Mouse (Mus musculus) limb, embryonic 11.5 days (tissue): Measurements from ENCODE around the gene Olfr1313. TPM values are rescaled to one million over a fixed set of nuclear protein-coding genes. Genes with fewer than 3 reads are reported as not detected.
"Not testable (repeated sequence)": the region's sequence is repeated elsewhere in the genome, so short reads cannot be mapped to it uniquely, and the experiment has no call there.

Source experiments
- ATAC-seq: fragments of 200-750 bp; cut with Nextera tagmentation; 2 replicates; pipeline ENCODE4 v1.8.0; 2017; ENCODE audit warnings: low read depth; ENCODE audit not compliant: insufficient number of reproducible peaks, low FRiP score, low TSS enrichment
- DNase-seq: peaks from one replicate; pipeline ENCODE4 v3.0.0-alpha.2; 2015; ENCODE audit warnings: low spot score
- H3K27ac ChIP-seq: fragments of 300-500 bp; sonication (generic); replicated peaks from 2 replicates; pipeline ENCODE4 v1.5.1; 2014; ENCODE audit warnings: low read depth, mild to moderate bottlenecking, low read length
- H3K27me3 ChIP-seq: fragments of 300-500 bp; sonication (generic); 2 replicates; pipeline ENCODE4 v1.6.1; 2014; ENCODE audit warnings: mild to moderate bottlenecking, low read length, mixed read lengths; ENCODE audit not compliant: control insufficient read depth, insufficient read depth
- H3K36me3 ChIP-seq: fragments of 300-500 bp; sonication (generic); 2 replicates; pipeline ENCODE4 v1.6.1; 2014; ENCODE audit warnings: mild to moderate bottlenecking, low read length, moderate library complexity, mixed read lengths; ENCODE audit not compliant: control insufficient read depth, insufficient read depth
- H3K4me1 ChIP-seq: fragments of 300-500 bp; sonication (generic); 2 replicates; pipeline ENCODE4 v1.6.1; 2014; ENCODE audit warnings: low read length, mixed read lengths; ENCODE audit not compliant: control insufficient read depth, insufficient read depth
- H3K4me2 ChIP-seq: fragments of 300-500 bp; sonication (generic); 2 replicates; pipeline ENCODE4 v1.6.1; 2014; ENCODE audit warnings: low read depth, mild to moderate bottlenecking, moderate library complexity; ENCODE audit not compliant: severe bottlenecking
- H3K4me3 ChIP-seq: fragments of 300-500 bp; sonication (generic); 2 replicates; pipeline ENCODE4 v1.5.1; 2014; ENCODE audit warnings: low read depth, low read length
- H3K9ac ChIP-seq: fragments of 300-500 bp; sonication (generic); 2 replicates; pipeline ENCODE4 v1.6.1; 2014; ENCODE audit warnings: mild to moderate bottlenecking, low read length
- H3K9me3 ChIP-seq: fragments of 300-500 bp; sonication (generic); 2 replicates; pipeline ENCODE4 v1.6.1; 2016; ENCODE audit warnings: low read length; ENCODE audit not compliant: control insufficient read depth
- WGBS: fragments of 180-500 bp; shearing (Covaris S2); extraction: QIAGEN DNeasy Blood & Tissue Kit; methylation state at CpG from one replicate; pipeline ENCODE4 v1.1.7; 2014; 5-methylcytosine and 5-hydroxymethylcytosine counted together
- polyA plus RNA-seq: library from polyadenylated mRNA; unstranded; fragments of >200 nt; fragmentation: Nextera tagmentation; extraction: Ambion mirVana; gene quantifications from 2 replicates; pipeline ENCODE4 v1.2.1, GENCODE M21; 2014

The Olfr1313 gene
- polyA plus RNA-seq = not detected in 2 replicates

- Histone ChIP-seq H3K36me3 (no peaks in the 10 kb centered on the region), H3K9ac (no peak within 1 kb of the TSS), H3K4me3 (no peak within 1 kb of the TSS), H3K4me2 (no peak within 1 kb of the TSS), H3K9me3 (no peaks in the 10 kb centered on the region), H3K27me3 (no peaks in the 10 kb centered on the region), H3K4me1 (no peaks in the 10 kb centered on the region), H3K27ac (no peak within 1 kb of the TSS)
- DNase-seq (no peak), ATAC-seq (no peak)
Measured at GRCm38 (mm10) chr2:112077743-112078142, at the start of gene Olfr1313. Olfr1313 (minus strand) TSS chr2:112077843.

- DNase-seq (no peak), ATAC-seq (no peak)
- Histone ChIP-seq H3K36me3 (no peaks in the 10 kb centered on the region), H3K27me3 (no peaks in the 10 kb centered on the region), H3K27ac (no peak within 1 kb of the TSS), H3K4me2 (no peak within 1 kb of the TSS), H3K9ac (no peak within 1 kb of the TSS), H3K4me3 (no peak within 1 kb of the TSS), H3K4me1 (no peaks in the 10 kb centered on the region), H3K9me3 (no peaks in the 10 kb centered on the region)
- 84% methylated on average over 1 of the region's 1 CpGs for WGBS
Measured at GRCm38 (mm10) chr2:112115340-112115739, 37.7 kb upstream of the Olfr1313 start, which contains the start of gene Olfr1315-ps1. Olfr1315-ps1 (minus strand) TSS chr2:112115440.

GRCm38 (mm10) chr2:112096681-112097080 is 19.0 kb upstream of the Olfr1313 start, which contains the start of gene Olfr1314:
Olfr1314 (minus strand) TSS chr2:112096781.
- no peak within 1 kb of the TSS for H3K9ac ChIP-seq
- no peak within 1 kb of the TSS for H3K4me2 ChIP-seq
- DNase-seq = no peak
- H3K4me1 ChIP-seq = no peaks in the 10 kb centered on the region
- H3K9me3 ChIP-seq = no peaks in the 10 kb centered on the region
- no peak within 1 kb of the TSS for H3K27ac ChIP-seq
- H3K27me3 ChIP-seq = no peaks in the 10 kb centered on the region
- H3K4me3 ChIP-seq = no peak within 1 kb of the TSS
- no peaks in the 10 kb centered on the region for H3K36me3 ChIP-seq
- no peak for ATAC-seq

- H3K9ac ChIP-seq = no peak within 1 kb of the TSS
- no peaks in the 10 kb centered on the region for H3K9me3 ChIP-seq
- no peaks in the 10 kb centered on the region for H3K27me3 ChIP-seq
- H3K4me1 ChIP-seq = no peaks in the 10 kb centered on the region
- H3K4me2 ChIP-seq = no peak within 1 kb of the TSS
- no peak within 1 kb of the TSS for H3K4me3 ChIP-seq
- H3K36me3 ChIP-seq = no peaks in the 10 kb centered on the region
- no peak within 1 kb of the TSS for H3K27ac ChIP-seq
- WGBS = 37% methylated on average over 1 of the region's 1 CpGs
- ATAC-seq = no peak
- no peak for DNase-seq
Measured at GRCm38 (mm10) chr2:112050138-112050537, 27.5 kb downstream of the Olfr1313 start, which contains the start of gene Olfr1312. Olfr1312 (minus strand) TSS chr2:112050238.

GRCm38 (mm10) chr2:112026971-112027370 is 50.7 kb downstream of the Olfr1313 start:
- 50% methylated on average over 6 of the region's 6 CpGs for WGBS
- H3K27ac ChIP-seq, H3K27me3 ChIP-seq, ATAC-seq, H3K4me3 ChIP-seq, DNase-seq, H3K9ac ChIP-seq, H3K9me3 ChIP-seq, H3K36me3 ChIP-seq, H3K4me2 ChIP-seq, H3K4me1 ChIP-seq: not testable (repeated sequence)

- 93% methylated on average over 2 of the region's 2 CpGs for WGBS
- no peak within 1 kb of the TSS for H3K4me3 ChIP-seq
- DNase-seq (no peak), ATAC-seq (no peak)
- H3K4me2 ChIP-seq = no peak within 1 kb of the TSS
- no peaks in the 10 kb centered on the region for H3K27me3 ChIP-seq
- no peaks in the 10 kb centered on the region for H3K9me3 ChIP-seq
- H3K27ac ChIP-seq = no peak within 1 kb of the TSS
- no peaks in the 10 kb centered on the region for H3K36me3 ChIP-seq
- no peak within 1 kb of the TSS for H3K9ac ChIP-seq
- H3K4me1 ChIP-seq = no peaks in the 10 kb centered on the region
Measured at GRCm38 (mm10) chr2:112024312-112024711, 53.3 kb downstream of the Olfr1313 start, which contains the start of gene Olfr1311. Olfr1311 (minus strand) TSS chr2:112024412.

Other genes starting within 250 kb of the Olfr1313 start
- not detected in 2 replicates for gene Olfr1305, start 200.7 kb downstream of the Olfr1313 start, polyA plus RNA-seq
- gene Olfr1306, start 161.6 kb downstream of the Olfr1313 start, polyA plus RNA-seq = not detected in 2 replicates
- gene Olfr1307, start 128.4 kb downstream of the Olfr1313 start, polyA plus RNA-seq = not detected in 2 replicates
- not detected in 2 replicates for gene Olfr1308, start 112.9 kb downstream of the Olfr1313 start, polyA plus RNA-seq
- gene Olfr1309, start 87.6 kb downstream of the Olfr1313 start, polyA plus RNA-seq = not detected in 2 replicates
- gene Olfr1310, start 65.1 kb downstream of the Olfr1313 start, polyA plus RNA-seq = not detected in 2 replicates
- gene Olfr1311, start 53.4 kb downstream of the Olfr1313 start, polyA plus RNA-seq = not detected in 2 replicates
- not detected in 2 replicates for gene Olfr1312, start 27.6 kb downstream of the Olfr1313 start, polyA plus RNA-seq
- gene Olfr1314, start 18.9 kb upstream of the Olfr1313 start, polyA plus RNA-seq = not detected in 2 replicates
- gene Olfr1315-ps1, start 37.6 kb upstream of the Olfr1313 start, polyA plus RNA-seq = not detected in 2 replicates
- gene Olfr1316, start 57.1 kb upstream of the Olfr1313 start, polyA plus RNA-seq = not detected in 2 replicates
- gene Olfr1317, start 62.5 kb upstream of the Olfr1313 start, polyA plus RNA-seq = not detected in 2 replicates
- gene Olfr1318, start 76.4 kb upstream of the Olfr1313 start, polyA plus RNA-seq = not detected in 2 replicates
- 14.2 TPM in 2 replicates for gene Lpcat4, start 161.6 kb upstream of the Olfr1313 start, polyA plus RNA-seq
- not detected in 2 replicates for gene Nutm1, start 181.4 kb upstream of the Olfr1313 start, polyA plus RNA-seq
- gene Nop10, start 184.1 kb upstream of the Olfr1313 start, polyA plus RNA-seq = 180 and 182 TPM in 2 replicates
- 9.7 TPM in 2 replicates for gene Slc12a6, start 188.0 kb upstream of the Olfr1313 start, polyA plus RNA-seq
- 0.08 TPM in 1 of 2 replicates, not detected in the other for gene Gm21985, start 188.5 kb upstream of the Olfr1313 start, polyA plus RNA-seq